Mouse (Mus musculus): ENCODE measurements at regions not wholly inside any gene's neighbourhood (a gene's known extent, or its start where the extent isn't known, plus 50 kb on each side); places are given as distances from the start of the nearest gene placed in this dataset.

DNA sequence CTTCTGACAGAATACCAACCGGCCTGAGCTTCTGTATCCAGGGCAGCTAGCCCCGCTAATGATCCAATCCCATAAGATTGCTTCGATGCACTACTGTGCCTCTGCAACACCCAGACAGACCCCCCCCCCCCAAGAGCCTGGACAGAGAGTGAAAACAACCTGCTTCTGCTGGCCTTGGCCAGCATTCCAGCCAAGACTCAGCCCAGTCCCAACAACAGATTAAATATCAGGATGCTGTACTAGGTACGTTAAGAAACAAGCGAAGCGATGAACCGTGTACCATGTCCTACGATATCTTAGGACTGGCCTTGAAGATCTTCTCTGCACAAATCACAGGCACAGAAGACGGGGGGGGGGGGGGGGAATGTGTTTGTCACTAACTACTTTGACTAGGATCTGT is 145.8 kb downstream of the B3glct start:
- TF ChIP-seq CTCF (IDR thresholded peaks at IDR 0.05; ENCODE audit: control insufficient read depth, insufficient read depth, insufficient read length) (no peak), MAX (IDR thresholded peaks at IDR 0.05) (no peak), USF1 (IDR thresholded peaks at IDR 0.05; ENCODE audit: low read depth) (no peak), FOSL1 (IDR thresholded peaks at IDR 0.05; ENCODE audit: insufficient read depth, low read length, poor library complexity, severe bottlenecking) (no peak)
